Mouse (Mus musculus): ENCODE results near the gene Dpf2. TPM values are rescaled to one million over a fixed set of nuclear protein-coding genes. Genes with fewer than 3 reads are reported as not detected.
"Not testable (repeated sequence)": the region's sequence is repeated elsewhere in the genome, so short reads cannot be mapped to it uniquely, and the experiment has no call there.

Dpf2 gene
- polyA plus RNA-seq, 1 experiment from 2014 or later: 73.2 TPM

- Histone ChIP-seq H3K9me3 (replicated peaks) (no peaks in the 10 kb centered on the region), H3K9ac (no peak overlapping the region; the same call in 1 of the 2 replicates), H3K27ac (no peak overlapping the region; the same call in 1 of the 2 replicates), H3K4me1 (peaks cover 55% of the 10 kb centered on the region), H3K36me3 (peaks cover 9% of the 10 kb centered on the region), H3K27me3 (replicated peaks) (no peaks in the 10 kb centered on the region), H3K4me3 (no peak overlapping the region), H3K4me2 (no peak overlapping the region)
- no peak for ATAC-seq
- WGBS (ENCODE audit: insufficient replicate concordance): 42% methylated on average over 3 of the region's 3 CpGs
These were observed 25.5 kb downstream of the Dpf2 start for GRCm38 (mm10) chr19:5887234-5887815.

DNA sequence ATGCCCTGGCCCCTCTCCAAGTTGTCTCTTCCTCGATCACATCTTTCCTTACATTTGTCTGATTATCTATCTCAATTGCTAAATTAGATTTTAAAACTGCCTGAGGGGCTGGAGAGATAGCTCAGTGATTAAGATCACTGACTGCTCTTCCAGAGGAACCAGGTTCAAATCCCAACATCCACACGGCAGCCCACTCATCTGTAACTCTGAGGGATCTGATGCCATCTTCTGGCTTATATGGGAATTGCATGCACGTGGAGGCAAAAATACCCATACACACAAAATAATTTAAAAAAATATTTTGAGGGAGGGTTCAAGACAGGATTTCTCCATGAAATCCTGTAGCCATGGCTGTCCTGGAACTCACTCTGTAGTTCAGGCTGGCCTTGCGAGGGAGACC, 27.0 kb downstream of the Dpf2 start:
- no peak overlapping the region for H3K27ac ChIP-seq
- WGBS (ENCODE audit: insufficient replicate concordance): 51% methylated on average over 4 of the region's 4 CpGs
- peaks cover 58% of the 10 kb centered on the region for H3K4me1 ChIP-seq
- no peaks in the 10 kb centered on the region for H3K9me3 ChIP-seq (replicated peaks)
- H3K36me3 ChIP-seq: no peaks in the 10 kb centered on the region
- no peak overlapping the region for H3K4me3 ChIP-seq
- H3K27me3 ChIP-seq (replicated peaks): no peaks in the 10 kb centered on the region
- ATAC-seq: no peak
- H3K9ac ChIP-seq: no peak overlapping the region
- no peak overlapping the region for H3K4me2 ChIP-seq

GRCm38 (mm10) chr19:5883935-5884334, 28.9 kb downstream of the Dpf2 start:
- Histone ChIP-seq H3K9ac (peak overlapping the region; percentile 50; the same call in 1 of the 2 replicates), H3K9me3 (replicated peaks) (no peaks in the 10 kb centered on the region)
- peak; percentile 92 for ATAC-seq

DNA sequence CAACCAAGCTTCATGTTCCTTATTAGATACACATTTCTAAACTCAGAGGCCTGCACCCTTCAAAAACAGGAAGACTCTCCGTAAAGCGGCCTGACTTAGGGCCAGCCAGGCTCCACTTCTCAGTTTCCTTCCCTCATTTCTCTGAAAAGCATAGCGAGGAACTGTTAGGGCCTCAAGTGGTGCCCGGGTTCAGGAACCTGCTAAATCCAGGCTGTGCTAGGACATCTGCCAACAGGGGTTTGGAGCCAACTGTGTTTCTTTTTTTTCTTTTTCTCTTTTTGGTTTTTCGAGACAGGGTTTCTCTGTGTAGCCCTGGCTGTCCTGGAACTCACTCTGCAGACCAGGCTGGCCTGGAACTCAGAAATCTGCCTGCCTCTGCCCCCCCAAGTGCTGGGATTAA, 30.7 kb downstream of the Dpf2 start:
- not testable (repeated sequence) for H3K4me3 ChIP-seq; H3K36me3 ChIP-seq; H3K9ac ChIP-seq; H3K27ac ChIP-seq; H3K4me2 ChIP-seq; H3K9me3 ChIP-seq (replicated peaks); H3K27me3 ChIP-seq (replicated peaks); ATAC-seq
- 58% methylated on average over 5 of the region's 5 CpGs for WGBS (ENCODE audit: insufficient replicate concordance)
- peaks cover 78% of the 10 kb centered on the region for H3K4me1 ChIP-seq

More at GRCm38 (mm10) chr19:5883935-5884334, 28.9 kb downstream of the Dpf2 start:
- no peaks in the 10 kb centered on the region for H3K27me3 ChIP-seq (replicated peaks)
- peak overlapping the region; percentile 84 for H3K27ac ChIP-seq
- H3K4me3 ChIP-seq: no peak overlapping the region
- peak overlapping the region; percentile 38 for H3K4me2 ChIP-seq
- H3K4me1 ChIP-seq: peaks cover 70% of the 10 kb centered on the region
- peaks cover 5% of the 10 kb centered on the region; the same call in 1 of the 2 replicates for H3K36me3 ChIP-seq
- 14% methylated on average over 1 of the region's 1 CpGs for WGBS (ENCODE audit: insufficient replicate concordance)

DNA sequence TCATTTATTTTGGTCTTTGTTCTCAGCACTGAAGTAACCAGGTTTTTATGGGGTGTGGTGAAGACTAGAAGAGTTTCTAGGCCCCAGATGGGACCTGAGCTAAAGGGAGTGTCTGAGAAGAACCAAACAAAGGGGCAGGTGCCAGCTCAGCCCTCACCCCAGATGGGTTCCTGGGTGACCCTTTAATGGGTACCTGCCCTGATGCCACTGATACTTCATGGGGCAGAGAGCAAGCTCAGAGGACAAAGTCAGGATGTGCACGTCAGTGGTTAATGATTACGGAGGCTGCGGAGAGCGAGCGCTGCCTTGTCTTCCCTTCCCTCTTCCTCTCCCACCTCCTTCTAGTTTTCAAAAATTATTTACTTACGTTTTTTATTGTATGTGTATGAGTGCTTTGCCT, 31.7 kb downstream of the Dpf2 start:
- no peak for ATAC-seq
- peaks cover 72% of the 10 kb centered on the region for H3K4me1 ChIP-seq

GRCm38 (mm10) chr19:5879735-5880134, 33.1 kb downstream of the Dpf2 start:
- no peaks in the 10 kb centered on the region for H3K27me3 ChIP-seq (replicated peaks)
- H3K36me3 ChIP-seq: peaks cover 5% of the 10 kb centered on the region; the same call in 1 of the 2 replicates
- H3K27ac ChIP-seq: no peak overlapping the region
- WGBS (ENCODE audit: insufficient replicate concordance): 90% methylated on average over 7 of the region's 7 CpGs
- no peak overlapping the region for H3K4me3 ChIP-seq
- H3K4me2 ChIP-seq: no peak overlapping the region
- no peaks in the 10 kb centered on the region for H3K9me3 ChIP-seq (replicated peaks)
- peaks cover 74% of the 10 kb centered on the region for H3K4me1 ChIP-seq
- no peak overlapping the region for H3K9ac ChIP-seq
- ATAC-seq: no peak

More for the DNA sequence above, 31.7 kb downstream of the Dpf2 start:
- Histone ChIP-seq H3K4me3 (no peak overlapping the region), H3K36me3 (peaks cover 5% of the 10 kb centered on the region; the same call in 1 of the 2 replicates), H3K4me2 (no peak overlapping the region), H3K9me3 (replicated peaks) (no peaks in the 10 kb centered on the region), H3K9ac (no peak overlapping the region), H3K27me3 (replicated peaks) (no peaks in the 10 kb centered on the region), H3K27ac (no peak overlapping the region; the same call in 1 of the 2 replicates)
- 83% methylated on average over 6 of the region's 6 CpGs for WGBS (ENCODE audit: insufficient replicate concordance)

DNA sequence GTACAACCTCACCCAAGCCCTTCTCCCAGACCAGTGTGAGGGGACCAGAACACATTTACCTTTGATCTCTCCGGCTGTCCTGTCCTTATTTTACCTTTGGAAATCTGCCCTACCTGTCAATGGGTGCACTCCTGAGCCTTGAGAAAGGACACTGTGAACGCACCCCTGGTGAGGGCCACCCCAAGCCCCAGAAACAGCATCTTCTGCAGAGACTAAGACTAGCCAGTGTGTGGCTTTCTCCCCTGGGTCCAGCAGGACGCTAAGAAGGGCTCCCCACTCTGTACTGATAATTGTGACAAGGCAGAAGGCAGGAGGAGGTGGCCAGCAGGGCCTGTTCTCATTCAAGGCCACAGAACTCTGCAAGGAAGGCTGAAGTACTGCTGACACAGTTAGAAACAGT, 33.9 kb downstream of the Dpf2 start:
- peaks cover 74% of the 10 kb centered on the region for H3K4me1 ChIP-seq
- no peak for ATAC-seq
- peak overlapping the region; percentile 38 for H3K9ac ChIP-seq
- H3K36me3 ChIP-seq: peaks cover 5% of the 10 kb centered on the region; the same call in 1 of the 2 replicates
- no peaks in the 10 kb centered on the region for H3K27me3 ChIP-seq (replicated peaks)
- WGBS (ENCODE audit: insufficient replicate concordance): 64% methylated on average over 3 of the region's 3 CpGs
- 0 out of 2 replicates have a peak overlapping the region, but pooled peaks have one; percentile 70 for H3K27ac ChIP-seq
- H3K4me2 ChIP-seq: peak overlapping the region; percentile 44
- peak overlapping the region; percentile 16; the same call in 1 of the 2 replicates for H3K4me3 ChIP-seq
- H3K9me3 ChIP-seq (replicated peaks): no peaks in the 10 kb centered on the region

- Histone ChIP-seq H3K4me2 (peak overlapping the region; percentile 44), H3K9ac (peak overlapping the region; percentile 38), H3K27me3 (replicated peaks) (no peaks in the 10 kb centered on the region), H3K9me3 (replicated peaks) (no peaks in the 10 kb centered on the region), H3K27ac (peak overlapping the region; percentile 70), H3K4me3 (peak overlapping the region; percentile 16; the same call in 1 of the 2 replicates), H3K4me1 (peaks cover 74% of the 10 kb centered on the region), H3K36me3 (peaks cover 5% of the 10 kb centered on the region; the same call in 1 of the 2 replicates)
- WGBS (ENCODE audit: insufficient replicate concordance): 54% methylated on average over 7 of the region's 7 CpGs
- ATAC-seq: no peak
These were observed 34.5 kb downstream of the Dpf2 start for GRCm38 (mm10) chr19:5878362-5878722.

DNA sequence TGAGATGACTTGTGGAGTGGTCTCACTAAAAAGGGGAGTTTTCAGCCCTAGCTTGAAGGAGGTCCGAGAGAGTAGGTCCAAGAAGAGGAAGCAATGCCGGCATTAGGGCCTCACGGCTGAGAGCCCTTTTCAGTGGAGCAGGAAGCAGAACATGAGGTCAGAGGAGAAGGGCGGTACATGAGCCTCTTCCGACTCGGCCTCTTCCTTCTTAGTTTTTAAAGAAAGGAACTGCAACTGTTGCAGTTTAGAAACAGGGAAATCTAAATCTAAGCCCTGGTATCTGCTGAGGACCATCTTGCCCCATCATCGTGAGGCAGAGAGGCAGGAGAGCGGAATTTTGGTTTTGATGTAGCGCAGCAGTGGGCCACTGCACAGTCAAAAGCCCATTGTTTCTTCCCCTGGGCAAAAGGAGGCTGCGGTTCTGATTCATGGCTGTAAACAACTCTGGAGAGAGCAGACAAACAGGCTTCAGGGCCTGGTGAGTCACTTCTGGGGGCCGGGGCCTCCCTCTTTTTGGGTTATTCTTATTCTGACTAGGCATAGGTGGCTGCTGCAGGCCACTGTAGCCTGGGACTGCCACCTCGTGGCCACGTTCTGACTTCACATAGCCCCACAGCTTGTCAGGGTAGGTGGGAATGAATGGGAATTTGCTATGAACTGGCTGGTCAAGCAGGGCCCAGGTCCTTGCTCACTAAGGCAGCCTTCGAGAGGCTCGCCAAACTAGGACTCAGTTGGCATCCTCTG, 35.0 kb downstream of the Dpf2 start, which contains the start of gene Slc25a45:
Slc25a45 (plus strand) TSS at position 191 of the 744 bp plus-strand sequence.
- WGBS (ENCODE audit: insufficient replicate concordance): 29% methylated on average over 15 of the region's 15 CpGs
- H3K27me3 ChIP-seq (replicated peaks): no peaks in the 10 kb centered on the region
- ATAC-seq: peak; percentile 31; the same call in 1 of the 2 replicates
- peaks cover 74% of the 10 kb centered on the region for H3K4me1 ChIP-seq
- peak within 1 kb of the TSS; percentile 70 for H3K27ac ChIP-seq
- H3K9me3 ChIP-seq (replicated peaks): no peaks in the 10 kb centered on the region
- peaks cover 5% of the 10 kb centered on the region; the same call in 1 of the 2 replicates for H3K36me3 ChIP-seq
- H3K4me3 ChIP-seq: peak within 1 kb of the TSS; percentile 16; the same call in 1 of the 2 replicates
- peak within 1 kb of the TSS; percentile 44 for H3K4me2 ChIP-seq
- peak within 1 kb of the TSS; percentile 38 for H3K9ac ChIP-seq

DNA sequence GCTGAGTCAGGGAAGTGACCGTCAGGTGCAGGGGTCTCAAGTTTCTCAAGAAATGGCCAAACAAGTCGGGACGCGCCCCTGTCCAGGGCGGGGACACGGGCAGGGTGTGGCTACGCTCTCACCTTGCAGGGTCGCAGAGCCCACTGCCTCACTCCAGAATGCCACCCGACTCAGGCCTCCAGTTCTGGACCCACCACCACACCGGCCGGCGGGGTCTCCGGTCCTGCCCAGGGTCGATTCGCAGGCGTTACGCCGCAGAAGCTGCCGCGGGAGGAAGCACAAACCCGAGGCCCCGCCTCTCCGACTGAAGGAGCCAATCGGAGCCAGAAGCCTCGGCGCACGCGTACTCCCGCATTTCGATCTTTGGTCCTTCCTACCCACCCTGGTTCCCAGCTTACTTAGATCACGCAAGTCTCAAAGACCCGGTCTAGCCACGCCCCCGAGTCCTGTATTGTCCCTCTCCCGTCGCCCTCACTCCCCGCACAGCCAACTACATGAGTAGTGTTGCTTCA, 37.8 kb downstream of the Dpf2 start, which contains the start of gene Frmd8:
Frmd8 (minus strand) TSS at position 306 of the 512 bp plus-strand sequence.
- H3K36me3 ChIP-seq: peaks cover 14% of the 10 kb centered on the region

DNA sequence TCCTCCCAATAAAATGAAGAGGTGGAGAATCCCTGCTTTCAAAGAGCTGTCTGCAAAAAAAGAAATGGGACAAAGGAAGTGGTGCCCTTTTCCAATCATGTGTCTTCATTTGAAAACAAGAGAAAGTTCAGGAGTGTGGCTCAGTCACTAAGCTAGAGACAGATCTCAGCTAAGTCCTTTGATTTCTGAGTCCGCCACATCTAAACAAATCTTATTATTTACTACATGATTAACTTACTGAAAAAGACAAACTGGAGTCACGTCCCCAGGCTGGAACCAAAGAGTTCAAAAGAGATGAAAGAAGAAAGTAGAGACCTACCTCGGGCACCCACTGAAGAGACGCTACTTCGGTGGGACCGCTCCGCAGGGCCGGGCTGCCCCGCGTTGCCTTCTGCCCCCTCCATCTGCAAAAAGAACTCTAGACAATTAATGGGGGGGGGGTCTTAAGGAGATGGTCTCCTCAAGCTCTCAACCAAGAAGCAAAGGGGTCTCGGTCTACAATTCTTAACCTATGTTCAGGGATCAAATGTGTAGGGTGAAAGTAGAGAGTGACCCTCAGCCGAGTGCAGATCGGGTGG, 38.3 kb downstream of the Dpf2 start:
- peak overlapping the region; percentile 79 for H3K4me3 ChIP-seq
- H3K27ac ChIP-seq: peak overlapping the region; percentile 82
- peak overlapping the region; percentile 88 for H3K9ac ChIP-seq
- no peaks in the 10 kb centered on the region for H3K9me3 ChIP-seq (replicated peaks)
- H3K4me1 ChIP-seq: peaks cover 72% of the 10 kb centered on the region
- H3K4me2 ChIP-seq: peak overlapping the region; percentile 87
- no peak for ATAC-seq
- H3K27me3 ChIP-seq (replicated peaks): no peaks in the 10 kb centered on the region
- 7% methylated on average over 13 of the region's 13 CpGs for WGBS (ENCODE audit: insufficient replicate concordance)
- peaks cover 20% of the 10 kb centered on the region for H3K36me3 ChIP-seq

More for the DNA sequence above, 37.8 kb downstream of the Dpf2 start, which contains the start of gene Frmd8:
- Histone ChIP-seq H3K9me3 (replicated peaks) (no peaks in the 10 kb centered on the region), H3K4me1 (peaks cover 74% of the 10 kb centered on the region), H3K27ac (peak within 1 kb of the TSS; percentile 82), H3K4me3 (peak within 1 kb of the TSS; percentile 79), H3K4me2 (peak within 1 kb of the TSS; percentile 87), H3K27me3 (replicated peaks) (no peaks in the 10 kb centered on the region), H3K9ac (peak within 1 kb of the TSS; percentile 88)
- peak; percentile 83 for ATAC-seq
- under 1% methylated on average over 37 of the region's 37 CpGs for WGBS (ENCODE audit: insufficient replicate concordance)
